Mouse (Mus musculus): ENCODE measurements around the gene Nfkbib. TPM values are rescaled to one million over a fixed set of nuclear protein-coding genes. Genes with fewer than 3 reads are reported as not detected.

Gene Nfkbib
- 33.1 and 33.2 TPM in 2 replicates for polyA plus RNA-seq (2015; fragmentation: Nextera tagmentation; extraction: Ambion mirVana)

DNA sequence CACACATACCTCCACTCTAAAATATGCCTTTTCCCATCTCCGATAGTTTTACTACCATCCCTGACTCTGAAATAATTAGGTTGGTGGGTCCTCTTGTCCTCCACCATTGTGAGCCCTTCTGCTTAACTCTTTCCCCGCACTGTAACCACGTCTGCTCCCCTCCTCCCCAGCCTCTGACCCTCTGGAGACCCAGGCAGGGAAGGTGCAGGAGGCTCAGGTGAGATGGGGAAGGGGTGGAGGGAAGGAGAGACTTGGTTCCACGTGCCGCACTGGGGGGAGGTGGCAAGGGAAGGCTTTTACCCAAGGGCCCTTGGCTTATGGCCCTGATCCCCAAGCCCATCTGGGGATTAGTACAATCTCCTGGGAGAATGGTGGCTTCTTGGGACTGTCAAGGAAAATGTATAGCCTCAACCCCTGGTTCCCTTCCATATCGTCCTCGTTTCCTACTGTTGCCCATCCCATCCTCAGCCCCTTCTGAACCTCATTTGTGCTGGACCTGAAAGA lies at the start of gene Nfkbib:
Gene Nfkbib, minus strand, starts transcription at position 51 of the 504 bp plus-strand sequence.
- Histone ChIP-seq H3K9ac (ENCODE audit: low read depth, low read length) (peak within 1 kb of the TSS; percentile 82), H3K9me3 (ENCODE audit: control insufficient read depth) (no peaks in the 10 kb centered on the region), H3K4me1 (replicated peaks; ENCODE audit: control insufficient read depth, insufficient read depth, low read length) (no peaks in the 10 kb centered on the region), H3K27ac (ENCODE audit: low read depth, low read length) (no peak within 1 kb of the TSS), H3K36me3 (ENCODE audit: control insufficient read depth, insufficient read depth) (peaks cover 14% of the 10 kb centered on the region; the same call in 1 of the 2 replicates), H3K4me3 (ENCODE audit: low read depth, low read length) (peak within 1 kb of the TSS; percentile 73), H3K27me3 (replicated peaks; ENCODE audit: control insufficient read depth, insufficient read depth, low read length) (no peaks in the 10 kb centered on the region), H3K4me2 (replicated peaks; ENCODE audit: low read depth) (peak within 1 kb of the TSS; percentile 70)
- WGBS: 66% methylated on average over 7 of the region's 7 CpGs
- ATAC-seq: no peak
- TF ChIP-seq CTCF (IDR thresholded peaks at IDR 0.05; ENCODE audit: low read depth): no peak

DNA sequence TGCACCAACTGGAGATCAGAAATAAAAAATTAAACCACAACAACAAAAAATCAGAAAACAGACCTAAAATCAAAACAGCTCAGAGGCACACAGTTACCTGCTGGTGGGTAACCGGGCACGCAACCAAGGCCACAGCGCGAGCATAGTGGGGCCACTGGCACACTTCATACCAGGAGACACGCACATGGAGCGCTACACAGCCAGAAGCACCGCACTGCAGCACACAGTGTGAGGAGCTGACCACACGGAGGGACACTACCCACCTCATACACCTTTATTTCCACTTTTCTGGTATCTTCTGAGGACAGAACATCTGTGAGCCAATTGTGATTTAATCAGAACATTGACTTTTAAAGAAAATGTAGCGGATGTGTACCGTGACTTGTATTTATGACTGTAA lies 49.6 kb upstream of the Nfkbib start:
- no peak for ATAC-seq
- Histone ChIP-seq H3K9ac (ENCODE audit: low read depth, low read length) (no peak overlapping the region), H3K4me2 (replicated peaks; ENCODE audit: low read depth) (no peak overlapping the region), H3K36me3 (ENCODE audit: control insufficient read depth, insufficient read depth) (peaks cover 89% of the 10 kb centered on the region), H3K4me1 (replicated peaks; ENCODE audit: control insufficient read depth, insufficient read depth, low read length) (peaks cover 5% of the 10 kb centered on the region; the same call in 1 of the 2 replicates), H3K27me3 (replicated peaks; ENCODE audit: control insufficient read depth, insufficient read depth, low read length) (no peaks in the 10 kb centered on the region), H3K4me3 (ENCODE audit: low read depth, low read length) (no peak overlapping the region), H3K27ac (ENCODE audit: low read depth, low read length) (peak overlapping the region; percentile 35; the same call in 1 of the 2 replicates), H3K9me3 (ENCODE audit: control insufficient read depth) (no peaks in the 10 kb centered on the region)
- 82% methylated on average over 10 of the region's 10 CpGs for WGBS
- TF ChIP-seq CTCF (IDR thresholded peaks at IDR 0.05; ENCODE audit: low read depth): no peak

DNA sequence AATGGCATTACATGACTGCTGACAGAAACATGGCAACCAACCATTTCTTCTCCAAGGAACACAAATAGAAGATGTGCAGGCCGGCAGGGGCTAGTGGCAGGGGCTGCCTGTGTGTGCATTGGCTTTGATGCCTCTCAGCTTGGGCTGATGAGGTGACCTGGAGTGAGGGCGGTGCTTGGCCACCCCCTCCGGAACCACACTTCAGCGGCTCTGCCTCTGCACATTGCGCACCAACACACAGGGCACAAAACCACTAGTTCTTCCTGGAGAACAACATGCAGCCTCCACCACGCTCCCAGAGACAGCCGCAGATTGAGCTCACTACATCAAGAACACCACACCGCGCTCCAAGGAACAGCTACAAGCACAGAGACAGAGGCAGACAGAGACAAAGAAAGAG lies 48.9 kb upstream of the Nfkbib start:
- 79% methylated on average over 9 of the region's 9 CpGs for WGBS
- Histone ChIP-seq H3K4me2 (replicated peaks; ENCODE audit: low read depth) (no peak overlapping the region), H3K4me3 (ENCODE audit: low read depth, low read length) (no peak overlapping the region), H3K27me3 (replicated peaks; ENCODE audit: control insufficient read depth, insufficient read depth, low read length) (no peaks in the 10 kb centered on the region), H3K9me3 (ENCODE audit: control insufficient read depth) (no peaks in the 10 kb centered on the region), H3K36me3 (ENCODE audit: control insufficient read depth, insufficient read depth) (peaks cover 82% of the 10 kb centered on the region), H3K9ac (ENCODE audit: low read depth, low read length) (no peak overlapping the region), H3K4me1 (replicated peaks; ENCODE audit: control insufficient read depth, insufficient read depth, low read length) (peaks cover 5% of the 10 kb centered on the region; the same call in 1 of the 2 replicates), H3K27ac (ENCODE audit: low read depth, low read length) (peak overlapping the region; percentile 35; the same call in 1 of the 2 replicates)
- ATAC-seq: no peak
- no peak for TF ChIP-seq CTCF (IDR thresholded peaks at IDR 0.05; ENCODE audit: low read depth)

DNA sequence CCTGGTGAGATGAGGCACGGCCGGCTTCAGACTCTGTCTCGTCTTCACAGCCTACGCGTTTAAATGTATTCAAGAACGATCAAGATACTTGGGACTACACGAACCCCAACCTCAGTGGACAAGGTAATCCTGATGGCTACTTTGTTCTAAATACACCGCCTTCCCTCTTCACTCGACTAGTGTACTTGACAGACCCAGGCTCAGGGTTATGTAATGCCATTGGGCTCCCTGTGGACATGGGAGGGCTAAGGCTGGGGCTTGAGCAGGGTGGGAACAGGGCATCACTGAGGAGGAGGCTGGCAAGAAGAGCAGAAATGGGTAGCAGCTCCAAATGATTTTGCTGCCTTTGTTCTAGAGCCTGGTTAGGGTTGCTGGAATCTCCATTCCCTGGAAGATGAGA lies 47.9 kb upstream of the Nfkbib start:
- Histone ChIP-seq H3K4me1 (replicated peaks; ENCODE audit: control insufficient read depth, insufficient read depth, low read length) (peaks cover 5% of the 10 kb centered on the region; the same call in 1 of the 2 replicates), H3K27me3 (replicated peaks; ENCODE audit: control insufficient read depth, insufficient read depth, low read length) (no peaks in the 10 kb centered on the region), H3K9me3 (ENCODE audit: control insufficient read depth) (no peaks in the 10 kb centered on the region), H3K27ac (ENCODE audit: low read depth, low read length) (0 out of 2 replicates have a peak overlapping the region, but pooled peaks have one; percentile 16), H3K4me2 (replicated peaks; ENCODE audit: low read depth) (no peak overlapping the region), H3K4me3 (ENCODE audit: low read depth, low read length) (no peak overlapping the region), H3K36me3 (ENCODE audit: control insufficient read depth, insufficient read depth) (peaks cover 72% of the 10 kb centered on the region), H3K9ac (ENCODE audit: low read depth, low read length) (no peak overlapping the region)
- no peak for TF ChIP-seq CTCF (IDR thresholded peaks at IDR 0.05; ENCODE audit: low read depth)
- WGBS: 86% methylated on average over 9 of the region's 9 CpGs
- ATAC-seq: no peak

DNA sequence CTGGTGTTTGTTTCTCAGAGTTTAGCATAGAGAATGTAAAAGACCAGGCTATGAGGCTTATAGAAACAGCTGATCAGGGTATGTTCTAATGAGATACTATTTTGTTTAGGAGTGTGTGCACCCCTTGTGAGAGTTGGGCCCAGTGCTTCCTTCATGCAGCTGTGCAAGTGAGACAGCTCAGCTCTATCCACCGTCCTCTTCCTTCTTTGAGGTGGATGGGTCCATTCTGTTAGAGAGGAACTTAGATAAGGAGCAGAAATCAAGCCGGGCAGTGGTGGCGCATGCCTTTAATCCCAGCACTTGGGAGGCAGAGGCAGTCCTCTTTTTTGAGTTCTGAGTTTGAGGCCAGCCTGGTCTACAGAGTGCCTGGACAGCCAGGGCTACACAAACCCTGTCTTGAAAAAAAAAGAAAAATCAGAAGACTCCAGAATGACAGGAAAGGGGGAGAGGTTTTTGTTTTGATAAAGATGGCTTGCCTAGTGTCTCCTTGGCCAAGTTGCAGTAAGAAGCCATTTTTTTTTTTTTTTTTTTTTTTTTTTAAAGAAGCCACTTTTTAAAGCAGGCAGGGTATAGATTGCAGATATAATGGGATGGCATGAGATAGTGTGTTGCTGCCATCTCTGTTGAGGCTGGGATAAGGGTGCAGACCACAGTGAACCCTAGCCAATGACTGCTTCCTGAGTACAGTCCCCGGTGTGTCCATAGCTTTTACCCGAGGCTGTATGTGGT lies 47.2 kb upstream of the Nfkbib start:
- no peak overlapping the region; the same call in 1 of the 2 replicates for H3K4me2 ChIP-seq (replicated peaks; ENCODE audit: low read depth)
- no peak overlapping the region for H3K9ac ChIP-seq (ENCODE audit: low read depth, low read length)
- 0 out of 2 replicates have a peak overlapping the region, but pooled peaks have one; percentile 16 for H3K27ac ChIP-seq (ENCODE audit: low read depth, low read length)
- peaks cover 64% of the 10 kb centered on the region for H3K36me3 ChIP-seq (ENCODE audit: control insufficient read depth, insufficient read depth)
- no peak for ATAC-seq
- H3K4me3 ChIP-seq (ENCODE audit: low read depth, low read length): 0 out of 2 replicates have a peak overlapping the region, but pooled peaks have one; percentile 3
- 47% methylated on average over 5 of the region's 5 CpGs for WGBS
- no peak for TF ChIP-seq CTCF (IDR thresholded peaks at IDR 0.05; ENCODE audit: low read depth)
- peaks cover 5% of the 10 kb centered on the region; the same call in 1 of the 2 replicates for H3K4me1 ChIP-seq (replicated peaks; ENCODE audit: control insufficient read depth, insufficient read depth, low read length)
- H3K27me3 ChIP-seq (replicated peaks; ENCODE audit: control insufficient read depth, insufficient read depth, low read length): no peaks in the 10 kb centered on the region
- no peaks in the 10 kb centered on the region for H3K9me3 ChIP-seq (ENCODE audit: control insufficient read depth)

DNA sequence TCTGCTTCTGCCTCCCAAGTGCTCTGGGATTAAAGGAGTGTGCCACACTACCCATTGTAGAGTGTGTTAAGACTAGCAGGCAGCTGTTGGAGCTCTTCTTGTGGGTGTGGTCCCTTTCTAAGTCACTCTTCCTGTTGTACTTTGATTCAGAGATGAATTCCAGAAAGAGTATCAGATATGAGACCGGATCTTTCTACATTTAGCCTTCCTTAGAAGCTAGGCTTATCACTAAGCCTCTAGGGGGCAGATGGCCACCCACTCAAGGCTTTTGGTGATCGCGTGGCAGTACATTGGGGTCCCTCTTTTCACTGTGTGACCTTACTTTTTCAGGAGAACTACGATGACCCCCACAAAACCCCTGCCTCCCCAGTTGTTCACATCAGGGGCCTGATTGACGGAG lies 45.6 kb upstream of the Nfkbib start:
- H3K4me2 ChIP-seq (replicated peaks; ENCODE audit: low read depth): peak overlapping the region; percentile 66
- no peaks in the 10 kb centered on the region for H3K27me3 ChIP-seq (replicated peaks; ENCODE audit: control insufficient read depth, insufficient read depth, low read length)
- H3K27ac ChIP-seq (ENCODE audit: low read depth, low read length): peak overlapping the region; percentile 58; the same call in 1 of the 2 replicates
- H3K36me3 ChIP-seq (ENCODE audit: control insufficient read depth, insufficient read depth): peaks cover 51% of the 10 kb centered on the region
- peak overlapping the region; percentile 92 for H3K4me3 ChIP-seq (ENCODE audit: low read depth, low read length)
- ATAC-seq: no peak
- H3K4me1 ChIP-seq (replicated peaks; ENCODE audit: control insufficient read depth, insufficient read depth, low read length): peaks cover 5% of the 10 kb centered on the region; the same call in 1 of the 2 replicates
- 45% methylated on average over 5 of the region's 5 CpGs for WGBS
- no peaks in the 10 kb centered on the region for H3K9me3 ChIP-seq (ENCODE audit: control insufficient read depth)
- TF ChIP-seq CTCF (IDR thresholded peaks at IDR 0.05; ENCODE audit: low read depth): peak; percentile 61
- H3K9ac ChIP-seq (ENCODE audit: low read depth, low read length): no peak overlapping the region
